Comparison of ENCODE assay signal across 7 mouse cellular contexts in genomic region chr6:48629661-48630034, GRCm38 (mm10). TPM values are rescaled to one million over a fixed set of nuclear protein-coding genes. Genes with fewer than 3 reads are reported as not detected.
DNase-seq lines count a peak whose midpoint lies in the region; ATAC-seq and TF ChIP-seq lines count a peak whose summit lies in the region.

No protein-coding gene starts in this region.

- ATAC-seq in hindbrain, embryonic 12.5 days (ENCODE audit: low FRiP score) = peak; percentile 29
- 0 out of 2 replicates have a peak, but pooled peaks have one; percentile 13 for ATAC-seq in limb, embryonic 14.5 days (ENCODE audit: low FRiP score, low read depth)

- TF ChIP-seq POLR2A in testis, adult 2 months (IDR thresholded peaks at IDR 0.05; ENCODE audit: control insufficient read depth, low read depth, low read length) = no peak
- no peak for TF ChIP-seq POLR2A in limb, embryonic 14.5 days (IDR thresholded peaks at IDR 0.05; ENCODE audit: borderline replicate concordance, extremely low read depth, insufficient read depth, insufficient read length)

- no peaks in the 10 kb centered on the region for H3K27me3 ChIP-seq in testis, adult 2 months (ENCODE audit: control insufficient read depth, insufficient read depth, low read length)
- peaks cover 54% of the 10 kb centered on the region for H3K27me3 ChIP-seq in hindbrain, embryonic 12.5 days
- H3K27me3 ChIP-seq in limb, embryonic 14.5 days (ENCODE audit: control insufficient read depth, insufficient read depth, low read length) = peaks cover 30% of the 10 kb centered on the region

- peak overlapping the region; percentile 56 for H3K4me3 ChIP-seq in testis, adult 2 months (ENCODE audit: control insufficient read depth, low read depth, low read length)
- peak overlapping the region; percentile 37 for H3K4me3 ChIP-seq in hindbrain, embryonic 12.5 days
- H3K4me3 ChIP-seq in limb, embryonic 14.5 days (replicated peaks; ENCODE audit: low read length) = peak overlapping the region; percentile 43

- H3K9ac ChIP-seq in hindbrain, embryonic 12.5 days = peak overlapping the region; percentile 65
- peak overlapping the region; percentile 50 for H3K9ac ChIP-seq in limb, embryonic 14.5 days (ENCODE audit: low read depth, low read length, severe bottlenecking)

- H3K36me3 ChIP-seq in testis, adult 2 months (ENCODE audit: control insufficient read depth, insufficient read depth, low read length) = no peaks in the 10 kb centered on the region
- no peaks in the 10 kb centered on the region for H3K36me3 ChIP-seq in hindbrain, embryonic 12.5 days
- no peaks in the 10 kb centered on the region for H3K36me3 ChIP-seq in limb, embryonic 14.5 days (ENCODE audit: control insufficient read depth, insufficient read depth, low read length)

- peak overlapping the region; percentile 61 for H3K4me2 ChIP-seq in hindbrain, embryonic 12.5 days (replicated peaks)
- H3K4me2 ChIP-seq in limb, embryonic 14.5 days (replicated peaks; ENCODE audit: low read depth, low read length, severe bottlenecking) = peak overlapping the region; percentile 79

- no peak for TF ChIP-seq CTCF in testis, adult 2 months (IDR thresholded peaks at IDR 0.05; ENCODE audit: control insufficient read depth, insufficient read depth, insufficient replicate concordance, low read depth, low read length)

- no peak for DNase-seq in testis, postnatal 10 days (ENCODE audit: low spot score)
- DNase-seq in limb, embryonic 14.5 days (ENCODE audit: low spot score) = no peak
- no peak for DNase-seq in urinary bladder, postnatal 4 days (ENCODE audit: low spot score in 2 of 2)
- no peak for DNase-seq in spleen, postnatal 14 days (ENCODE audit: low spot score in 2 of 2)
- DNase-seq in embryo, embryonic 10 days (ENCODE audit: low spot score) = no peak

- no peaks in the 10 kb centered on the region for H3K9me3 ChIP-seq in hindbrain, embryonic 12.5 days (replicated peaks)
- no peaks in the 10 kb centered on the region for H3K9me3 ChIP-seq in limb, embryonic 14.5 days (ENCODE audit: control insufficient read depth, low read length)

- H3K4me1 ChIP-seq in testis, adult 2 months (ENCODE audit: control insufficient read depth, insufficient read depth, low read length) = peaks cover 9% of the 10 kb centered on the region
- H3K4me1 ChIP-seq in hindbrain, embryonic 12.5 days = peaks cover 22% of the 10 kb centered on the region
- H3K4me1 ChIP-seq in limb, embryonic 14.5 days (ENCODE audit: control insufficient read depth, insufficient read depth, low read length) = no peaks in the 10 kb centered on the region

- 29% methylated on average over 13 of the region's 13 CpGs for WGBS in hindbrain, embryonic 12.5 days
- WGBS in limb, embryonic 14.5 days = 10% methylated on average over 13 of the region's 13 CpGs

- H3K27ac ChIP-seq in testis, adult 2 months (ENCODE audit: control insufficient read depth, insufficient read depth, low read depth, low read length) = no peak overlapping the region
- no peak overlapping the region for H3K27ac ChIP-seq in hindbrain, embryonic 12.5 days
- H3K27ac ChIP-seq in limb, embryonic 14.5 days (replicated peaks; ENCODE audit: low read depth, low read length) = no peak overlapping the region

RNA-seq across cellular contexts. Expression of gene AI854703, which starts 3.1 kb away (rescaled TPM):
- 0.31 TPM in 2 replicates for polyA plus RNA-seq in testis, adult 2 months (2012; rRNA removed)
- polyA plus RNA-seq in hindbrain, embryonic 12.5 days (2016; fragmentation: Nextera tagmentation; extraction: Ambion mirVana) = 2.6 and 3.1 TPM in 2 replicates
- polyA plus RNA-seq in limb, embryonic 14.5 days (2012; rRNA removed) = 1.1 and 1.5 TPM in 2 replicates
- polyA plus RNA-seq in limb, embryonic 14.5 days (2014; fragmentation: Nextera tagmentation; extraction: Ambion mirVana) = 0.76 and 0.87 TPM in 2 replicates

RNA-seq across cellular contexts. Expression of gene Gimap8, which starts 17.4 kb away (rescaled TPM):
- 0.13 and 0.21 TPM in 2 replicates for polyA plus RNA-seq in testis, adult 2 months (2012; rRNA removed)
- polyA plus RNA-seq in hindbrain, embryonic 12.5 days (2016; fragmentation: Nextera tagmentation; extraction: Ambion mirVana) = 1.0 and 1.1 TPM in 2 replicates
- 2.3 TPM in 2 replicates for polyA plus RNA-seq in limb, embryonic 14.5 days (2012; rRNA removed)
- polyA plus RNA-seq in limb, embryonic 14.5 days (2014; fragmentation: Nextera tagmentation; extraction: Ambion mirVana) = 0.40 and 0.70 TPM in 2 replicates

RNA-seq across cellular contexts. Expression of gene Zfp775, which starts 27.8 kb away (rescaled TPM):
- 1.8 and 1.9 TPM in 2 replicates for polyA plus RNA-seq in testis, adult 2 months (2012; rRNA removed)
- polyA plus RNA-seq in hindbrain, embryonic 12.5 days (2016; fragmentation: Nextera tagmentation; extraction: Ambion mirVana) = 12.7 and 14.6 TPM in 2 replicates
- 4.8 and 6.4 TPM in 2 replicates for polyA plus RNA-seq in limb, embryonic 14.5 days (2012; rRNA removed)
- polyA plus RNA-seq in limb, embryonic 14.5 days (2014; fragmentation: Nextera tagmentation; extraction: Ambion mirVana) = 5.8 and 5.9 TPM in 2 replicates

RNA-seq across cellular contexts. Expression of gene Gm44965, which starts 35.9 kb away (rescaled TPM):
- not detected in 2 replicates for polyA plus RNA-seq in testis, adult 2 months (2012; rRNA removed)
- not detected in 2 replicates for polyA plus RNA-seq in hindbrain, embryonic 12.5 days (2016; fragmentation: Nextera tagmentation; extraction: Ambion mirVana)
- not detected in 2 replicates for polyA plus RNA-seq in limb, embryonic 14.5 days (2012; rRNA removed)
- polyA plus RNA-seq in limb, embryonic 14.5 days (2014; fragmentation: Nextera tagmentation; extraction: Ambion mirVana) = not detected in 2 replicates

RNA-seq across cellular contexts. Expression of gene Repin1, which starts 36.0 kb away (rescaled TPM):
- polyA plus RNA-seq in testis, adult 2 months (2012; rRNA removed) = 16.8 and 17.8 TPM in 2 replicates
- polyA plus RNA-seq in hindbrain, embryonic 12.5 days (2016; fragmentation: Nextera tagmentation; extraction: Ambion mirVana) = 43.1 and 43.9 TPM in 2 replicates
- 35.2 and 55.3 TPM in 2 replicates for polyA plus RNA-seq in limb, embryonic 14.5 days (2012; rRNA removed)
- polyA plus RNA-seq in limb, embryonic 14.5 days (2014; fragmentation: Nextera tagmentation; extraction: Ambion mirVana) = 23.3 and 25.7 TPM in 2 replicates
